Mouse (Mus musculus) bone marrow, adult 2 months (tissue): ENCODE measurements around the gene Rbm25.

Experiments
- CTCF ChIP-seq: fragments of 200-500 bp; IDR thresholded peaks from 2 replicates; pipeline ENCODE4 v1.5.1; 2011; ENCODE audit warnings: low read length, control low read depth; ENCODE audit not compliant: control insufficient read depth, insufficient read depth
- POLR2A ChIP-seq: fragments of 200-500 bp; IDR thresholded peaks from 2 replicates; pipeline ENCODE4 v1.6.1; 2011; ENCODE audit warnings: low read depth, mild to moderate bottlenecking, control low read depth, low read length, borderline replicate concordance; ENCODE audit not compliant: control insufficient read depth

- TF ChIP-seq POLR2A (no peak), CTCF (no peak)
Observed at GRCm38 (mm10) chr12:83685466-83685865, 54.4 kb downstream of the Rbm25 start.
